ENCODE assay signal across 12 mouse cellular contexts in the genomic region with DNA sequence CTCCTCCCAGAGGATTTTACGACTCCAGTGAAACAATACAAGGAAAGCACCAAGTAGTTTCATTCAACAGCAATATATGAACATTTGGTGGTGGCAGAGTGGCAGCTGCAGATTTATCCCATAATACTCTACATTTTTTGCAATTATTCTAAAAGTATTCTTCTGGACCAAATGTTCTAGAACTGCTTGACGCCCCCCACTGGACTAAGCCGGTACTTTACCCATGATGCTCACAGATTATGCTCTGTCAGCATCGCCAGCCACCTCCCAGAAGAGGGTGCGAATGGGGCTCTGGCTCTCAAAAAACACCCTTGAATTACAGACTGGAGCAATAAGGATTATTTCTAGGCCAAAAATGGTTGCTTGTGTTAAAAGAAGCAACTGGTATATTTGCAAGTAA. TPM values are rescaled to one million over a fixed set of nuclear protein-coding genes. Genes with fewer than 3 reads are reported as not detected.
DNase-seq lines count a peak whose midpoint lies in the region; ATAC-seq and TF ChIP-seq lines count a peak whose summit lies in the region.
"Had no signal": no experiment of that assay in that cellular context is flagged by ENCODE, and none has a peak within 500 bp of the region (broad histone marks: within the 10 kb centered on the region; RNA-seq: fewer than 3 reads in every experiment).

No protein-coding gene starts in this region.

- POLR2A ChIA-PET in Patski (lab: Charles Lee): no interaction called here

- H3K4me1 ChIP-seq in midbrain, embryonic 11.5 days (ENCODE audit: control insufficient read depth, insufficient read depth, low read length): no peaks in the 10 kb centered on the region
- H3K4me1 ChIP-seq in midbrain, embryonic 16.5 days (ENCODE audit: control insufficient read depth, insufficient read depth, low read length): peaks cover 23% of the 10 kb centered on the region
- no peaks in the 10 kb centered on the region for H3K4me1 ChIP-seq in limb, embryonic 10.5 days
- H3K4me1 ChIP-seq: embryonic facial prominence, embryonic 12.5 days had no signal

- no peaks in the 10 kb centered on the region for H3K27me3 ChIP-seq in midbrain, embryonic 11.5 days (ENCODE audit: control insufficient read depth, insufficient read depth, low read length)
- H3K27me3 ChIP-seq in midbrain, embryonic 16.5 days (ENCODE audit: control insufficient read depth, insufficient read depth, low read depth, low read length): no peaks in the 10 kb centered on the region
- H3K27me3 ChIP-seq in Patski: no peaks in the 10 kb centered on the region
- 0 out of 2 replicates have a peak, but pooled peaks cover 4% of the 10 kb centered on the region for H3K27me3 ChIP-seq in limb, embryonic 10.5 days (ENCODE audit: low read depth, poor library complexity, severe bottlenecking)
- H3K27me3 ChIP-seq: embryonic facial prominence, embryonic 12.5 days had no signal

- intact Hi-C loops in heart, postnatal 36 days (cut with DNase I): no loop called here

- 69% methylated on average over 5 of the region's 5 CpGs for WGBS in midbrain, embryonic 11.5 days
- 62% methylated on average over 5 of the region's 5 CpGs for WGBS in midbrain, embryonic 16.5 days
- WGBS in limb, embryonic 10.5 days: 67% methylated on average over 5 of the region's 5 CpGs

- H3K9ac ChIP-seq in midbrain, embryonic 11.5 days (ENCODE audit: low read length): no peak overlapping the region
- H3K9ac ChIP-seq in midbrain, embryonic 16.5 days (ENCODE audit: low read depth, low read length): no peak overlapping the region
- H3K9ac ChIP-seq: embryonic facial prominence, embryonic 12.5 days had no signal

- TF ChIP-seq CTCF in Patski (IDR thresholded peaks at IDR 0.05): peak; percentile 44

- H3K27ac ChIP-seq in midbrain, embryonic 11.5 days (ENCODE audit: low read depth, low read length): no peak overlapping the region
- no peak overlapping the region for H3K27ac ChIP-seq in midbrain, embryonic 16.5 days (ENCODE audit: low read length)
- no peak overlapping the region for H3K27ac ChIP-seq in limb, embryonic 10.5 days
- H3K27ac ChIP-seq: embryonic facial prominence, embryonic 12.5 days had no signal

- CTCF ChIA-PET in Patski (lab: Charles Lee): no interaction called here

- H3K36me3 ChIP-seq in midbrain, embryonic 11.5 days (ENCODE audit: control insufficient read depth, insufficient read depth, low read length): no peaks in the 10 kb centered on the region
- no peaks in the 10 kb centered on the region for H3K36me3 ChIP-seq in midbrain, embryonic 16.5 days (ENCODE audit: control insufficient read depth, insufficient read depth, low read length)
- H3K36me3 ChIP-seq in limb, embryonic 10.5 days: no peaks in the 10 kb centered on the region
- H3K36me3 ChIP-seq: embryonic facial prominence, embryonic 12.5 days; G1E had no signal

- H3K4me3 ChIP-seq in midbrain, embryonic 11.5 days (ENCODE audit: low read depth, low read length): no peak overlapping the region
- H3K4me3 ChIP-seq in midbrain, embryonic 16.5 days (ENCODE audit: low read depth, low read length): no peak overlapping the region
- H3K4me3 ChIP-seq in limb, embryonic 10.5 days: no peak overlapping the region
- H3K4me3 ChIP-seq: embryonic facial prominence, embryonic 12.5 days; myocyte had no signal

- H3K4me2 ChIP-seq in midbrain, embryonic 11.5 days: no peak overlapping the region
- H3K4me2 ChIP-seq in midbrain, embryonic 16.5 days (ENCODE audit: low read length): no peak overlapping the region
- H3K4me2 ChIP-seq: embryonic facial prominence, embryonic 12.5 days; liver, embryonic 11.5 days had no signal

- no peaks in the 10 kb centered on the region for H3K9me3 ChIP-seq in midbrain, embryonic 11.5 days (ENCODE audit: control insufficient read depth, low read length)
- H3K9me3 ChIP-seq in midbrain, embryonic 16.5 days (replicated peaks; ENCODE audit: control insufficient read depth, low read length, poor library complexity, severe bottlenecking): no peaks in the 10 kb centered on the region
- no peaks in the 10 kb centered on the region for H3K9me3 ChIP-seq in limb, embryonic 10.5 days (replicated peaks)
- H3K9me3 ChIP-seq: embryonic facial prominence, embryonic 12.5 days; G1E had no signal

- in situ Hi-C loops in Patski (cut with MboI; ENCODE audit: low pct_unique_long_range_greater_than_20kb): no loop called here

- DNase-seq in heart, adult 11 months: peak; percentile 72
- DNase-seq in heart, postnatal 36 days: no peak
- peak; percentile 85 for DNase-seq in midbrain, embryonic 11.5 days (ENCODE audit: low spot score, missing footprints)
- no peak for DNase-seq in Patski (ENCODE audit: low read depth, low spot score)
- DNase-seq in layer of hippocampus, postnatal 36 days: peak; percentile 54 to 60
- DNase-seq in ovary, postnatal 36 days (ENCODE audit: low spot score): no peak
- DNase-seq in limb, embryonic 10.5 days (ENCODE audit: low spot score): no peak

- ATAC-seq in midbrain, embryonic 11.5 days (ENCODE audit: low FRiP score): no peak
- ATAC-seq in midbrain, embryonic 16.5 days: no peak
- ATAC-seq in Patski: no peak

RNA-seq across cellular contexts. Expression of gene Mfsd6, which starts 8.2 kb away (rescaled TPM):
- total RNA-seq in heart, postnatal 36 days (2021): 10 to 100 TPM; 18.8 to 21.6 TPM
- polyA plus RNA-seq in midbrain, embryonic 11.5 days (2014; fragmentation: Nextera tagmentation; extraction: Ambion mirVana): 3.1 and 3.4 TPM in 2 replicates
- 12.1 and 12.3 TPM in 2 replicates for polyA plus RNA-seq in midbrain, embryonic 16.5 days (2015; fragmentation: Nextera tagmentation; extraction: Ambion mirVana)
- 20.9 TPM for polyA plus RNA-seq in Patski (2021)
- total RNA-seq in layer of hippocampus, postnatal 36 days (2021): 10 to 100 TPM; 74.5 to 81.1 TPM
- 0.45 and 0.73 TPM in 2 replicates for polyA plus RNA-seq in limb, embryonic 10.5 days (2016; fragmentation: Nextera tagmentation; extraction: Ambion mirVana)

Comparison
In these comparisons a context has a peak if more than half of its experiments do, and no peak if none do; other contexts are left out.
1. DNase-seq: peak in heart, adult 11 months (single experiment), midbrain, embryonic 11.5 days (single experiment) and layer of hippocampus, postnatal 36 days (2 of 2); none in heart, postnatal 36 days (0 of 2), Patski (single experiment), ovary, postnatal 36 days (single experiment) and limb, embryonic 10.5 days (single experiment).